Mouse (Mus musculus): ENCODE measurements around the gene Dclk1.

Gene Dclk1

DNA sequence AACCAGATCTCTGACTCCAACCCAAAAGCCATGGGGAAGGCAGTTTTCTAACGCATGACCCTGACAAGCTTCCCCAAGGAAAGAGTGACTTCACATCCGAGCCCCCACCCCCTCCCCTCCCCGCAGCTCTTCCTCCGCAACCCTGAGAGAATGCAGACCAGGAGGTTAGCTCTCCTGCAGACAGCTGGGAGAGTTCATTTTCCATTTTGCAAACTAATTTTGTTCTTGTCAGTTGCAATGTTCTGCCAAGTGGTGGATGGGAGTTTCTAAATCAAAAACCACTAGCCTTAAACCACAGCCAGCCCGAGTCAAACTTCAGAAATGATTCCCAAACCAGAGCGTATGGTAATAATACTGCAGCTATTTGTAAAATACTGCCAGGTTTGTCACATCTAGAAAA lies 269.5 kb downstream of the Dclk1 start:
- in situ Hi-C loops (cut with MboI; ENCODE audit: low pct_unique_long_range_greater_than_20kb in 1 of 2, low sequenced_read_pairs in 2 of 2, unreplicated experiment in 1 of 2) = no loop called here

DNA sequence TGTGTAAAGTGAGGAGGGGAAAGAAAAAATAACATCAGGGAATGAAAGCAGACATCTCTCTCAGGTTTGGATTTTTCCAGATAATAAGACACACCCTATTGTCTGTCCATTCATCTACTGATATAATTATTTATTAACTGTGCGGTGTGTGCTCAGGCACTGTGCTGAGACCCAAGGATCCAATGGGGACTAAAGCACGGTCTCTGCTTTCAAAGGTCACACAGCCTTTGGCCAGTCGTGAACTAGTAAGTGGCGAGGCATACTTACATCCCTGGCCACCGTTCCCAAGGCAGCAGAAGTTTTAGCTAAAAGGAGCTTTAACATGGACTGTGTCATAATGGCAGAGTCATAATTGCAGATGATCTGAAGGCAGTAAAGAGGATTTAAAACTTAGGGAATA lies 273.8 kb downstream of the Dclk1 start:
- in situ Hi-C loops (cut with MboI; ENCODE audit: low pct_unique_long_range_greater_than_20kb in 1 of 2, low sequenced_read_pairs in 2 of 2, unreplicated experiment in 1 of 2) = no loop called here

DNA sequence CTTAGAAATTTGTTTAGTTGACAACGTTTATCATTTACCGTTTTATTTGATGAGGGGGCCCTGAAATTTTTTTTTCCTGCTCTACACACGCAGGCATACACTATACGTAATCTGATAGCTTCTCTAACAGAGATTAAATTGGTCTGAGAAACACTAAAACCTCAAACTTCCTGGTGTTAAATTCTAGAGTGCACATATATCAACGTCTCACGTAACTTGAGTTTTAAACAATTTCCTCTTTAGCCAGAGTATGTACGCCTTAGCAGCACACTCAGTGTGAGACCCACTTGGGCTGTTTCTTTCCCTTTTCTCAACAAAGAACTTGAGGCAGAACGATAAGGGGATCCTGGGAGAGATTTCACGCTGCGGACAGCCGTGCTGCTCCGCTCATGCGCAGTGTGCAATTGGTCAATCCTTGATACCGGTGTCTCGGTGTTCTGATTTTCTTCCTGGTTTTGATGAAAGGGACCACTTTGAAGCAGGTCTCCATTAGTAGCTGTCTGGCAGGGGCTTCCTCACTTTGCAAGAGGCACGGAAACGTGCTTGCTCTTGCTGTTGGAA lies 275.4 kb downstream of the Dclk1 start:
- in situ Hi-C loops (cut with MboI; ENCODE audit: low pct_unique_long_range_greater_than_20kb in 1 of 2, low sequenced_read_pairs in 2 of 2, unreplicated experiment in 1 of 2) = no loop called here

DNA sequence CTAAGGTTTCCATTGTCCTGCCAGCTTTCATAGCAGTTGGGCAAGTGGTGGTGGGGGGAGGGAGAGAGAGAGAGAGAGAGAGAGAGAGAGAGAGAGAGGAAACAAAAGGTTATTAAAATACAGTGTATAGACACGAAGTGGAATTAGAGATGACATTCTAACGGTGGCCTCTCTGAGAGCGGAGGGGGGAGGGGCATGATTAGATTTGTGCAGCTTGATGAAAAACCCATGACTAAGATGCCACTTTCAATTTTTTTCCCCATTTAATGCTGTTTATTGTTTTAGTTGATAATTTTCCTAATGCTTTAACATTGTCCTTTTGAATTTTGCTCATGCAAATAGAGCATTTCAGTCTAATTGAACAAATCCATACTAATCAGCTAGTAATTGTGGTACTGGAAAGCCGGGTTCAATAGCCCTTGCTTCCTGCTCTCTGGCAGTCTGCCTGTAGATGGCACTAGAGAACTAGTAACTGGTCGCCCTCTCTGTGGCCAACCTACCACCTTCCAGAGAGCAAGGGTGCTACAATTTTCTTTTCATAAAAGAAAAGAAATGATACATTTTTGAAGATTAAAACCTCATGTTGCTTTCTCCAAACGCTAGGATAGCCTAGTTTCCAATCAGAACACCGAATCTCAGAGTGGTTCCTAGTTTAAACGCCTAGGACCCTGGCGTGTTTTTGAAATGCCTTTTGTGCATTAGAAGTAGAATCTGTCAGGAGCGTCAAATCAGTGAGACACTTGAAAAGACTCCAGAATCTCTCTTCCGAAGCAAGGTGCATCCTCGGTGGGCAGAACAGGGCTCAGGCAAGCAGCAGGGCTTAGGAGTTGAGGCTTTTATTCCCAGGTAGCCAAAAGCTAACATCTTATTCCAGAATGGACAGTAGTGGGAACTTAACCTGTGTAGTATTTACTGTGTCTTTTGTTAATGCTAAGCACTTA lies 278.3 kb downstream of the Dclk1 start:
- in situ Hi-C loops (cut with MboI; ENCODE audit: low pct_unique_long_range_greater_than_20kb in 1 of 2, low sequenced_read_pairs in 2 of 2, unreplicated experiment in 1 of 2) = no loop called here

DNA sequence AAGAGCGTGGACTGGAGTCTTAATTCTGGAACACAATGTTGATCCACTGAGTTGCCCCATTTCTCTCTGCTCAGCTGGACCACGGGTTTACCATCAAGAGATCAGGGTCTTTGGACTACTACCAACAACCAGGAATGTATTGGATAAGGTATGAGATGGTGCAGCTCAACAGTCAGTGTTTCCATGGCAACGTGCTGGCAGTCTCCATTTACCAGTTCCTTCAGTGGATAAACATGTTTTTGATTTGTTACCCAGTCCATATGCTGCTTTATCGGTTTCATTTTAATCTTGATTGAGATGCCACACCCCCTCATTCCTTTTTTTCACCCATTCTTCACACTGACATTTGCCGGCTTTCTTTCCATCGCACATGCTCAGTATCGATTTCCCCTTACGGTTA lies 279.6 kb downstream of the Dclk1 start:
- in situ Hi-C loops (cut with MboI; ENCODE audit: low pct_unique_long_range_greater_than_20kb in 1 of 2, low sequenced_read_pairs in 2 of 2, unreplicated experiment in 1 of 2) = no loop called here

DNA sequence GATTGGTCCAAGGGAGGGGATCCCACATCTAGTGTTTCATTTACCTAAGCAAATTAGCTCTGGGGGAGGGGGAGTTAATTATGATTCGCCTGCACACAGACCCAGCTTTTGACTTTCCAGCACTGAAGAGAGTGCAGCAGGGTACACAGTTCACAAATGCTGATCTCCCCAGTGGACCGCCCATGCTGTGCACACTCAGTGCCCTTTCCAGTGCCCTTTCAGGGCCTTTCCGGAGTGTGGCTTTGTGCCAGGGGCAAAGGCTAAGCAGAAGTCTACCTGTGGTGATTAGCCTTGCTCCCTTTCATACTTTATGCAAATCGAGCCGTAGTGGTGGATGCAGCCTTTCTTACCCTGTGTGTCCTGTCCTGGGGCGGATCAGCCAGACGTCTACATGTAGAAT lies 281.1 kb downstream of the Dclk1 start:
- in situ Hi-C loops (cut with MboI; ENCODE audit: low pct_unique_long_range_greater_than_20kb in 1 of 2, low sequenced_read_pairs in 2 of 2, unreplicated experiment in 1 of 2) = no loop called here

DNA sequence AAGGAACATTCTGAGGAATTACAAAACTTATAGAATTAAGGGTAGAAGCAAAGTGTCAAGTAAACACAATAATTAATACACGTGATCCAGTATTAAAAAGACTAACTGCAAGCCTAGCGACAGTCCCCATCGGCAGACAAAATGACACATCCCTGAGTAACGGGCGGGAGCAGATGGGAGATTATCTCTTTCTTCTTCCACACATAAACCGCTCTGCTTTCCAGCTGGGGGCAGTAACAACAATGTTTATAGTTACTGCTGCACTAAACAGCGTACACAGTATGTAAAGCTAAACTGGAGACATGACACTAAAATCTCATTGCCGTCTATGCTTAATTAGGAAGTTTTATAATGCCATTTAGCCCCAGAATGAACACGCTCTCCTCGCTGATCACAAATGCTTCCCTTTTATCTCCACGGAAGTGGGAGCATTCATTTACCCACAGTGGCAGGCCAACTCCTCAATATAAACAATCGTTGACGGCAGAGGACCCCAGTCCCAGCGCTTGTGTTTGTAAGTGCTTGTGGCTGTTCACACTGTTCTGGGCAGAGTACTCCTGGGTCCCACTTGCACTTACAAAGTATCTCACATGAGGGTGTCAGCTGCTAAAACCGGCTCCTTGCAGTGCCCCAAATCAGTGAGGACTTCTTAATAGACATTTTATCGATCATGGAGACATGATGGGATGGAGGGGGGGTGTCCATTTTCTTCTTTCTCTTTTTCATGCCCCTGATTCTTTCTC lies 281.7 kb downstream of the Dclk1 start:
- in situ Hi-C loops (cut with MboI; ENCODE audit: low pct_unique_long_range_greater_than_20kb in 1 of 2, low sequenced_read_pairs in 2 of 2, unreplicated experiment in 1 of 2) = no loop called here

DNA sequence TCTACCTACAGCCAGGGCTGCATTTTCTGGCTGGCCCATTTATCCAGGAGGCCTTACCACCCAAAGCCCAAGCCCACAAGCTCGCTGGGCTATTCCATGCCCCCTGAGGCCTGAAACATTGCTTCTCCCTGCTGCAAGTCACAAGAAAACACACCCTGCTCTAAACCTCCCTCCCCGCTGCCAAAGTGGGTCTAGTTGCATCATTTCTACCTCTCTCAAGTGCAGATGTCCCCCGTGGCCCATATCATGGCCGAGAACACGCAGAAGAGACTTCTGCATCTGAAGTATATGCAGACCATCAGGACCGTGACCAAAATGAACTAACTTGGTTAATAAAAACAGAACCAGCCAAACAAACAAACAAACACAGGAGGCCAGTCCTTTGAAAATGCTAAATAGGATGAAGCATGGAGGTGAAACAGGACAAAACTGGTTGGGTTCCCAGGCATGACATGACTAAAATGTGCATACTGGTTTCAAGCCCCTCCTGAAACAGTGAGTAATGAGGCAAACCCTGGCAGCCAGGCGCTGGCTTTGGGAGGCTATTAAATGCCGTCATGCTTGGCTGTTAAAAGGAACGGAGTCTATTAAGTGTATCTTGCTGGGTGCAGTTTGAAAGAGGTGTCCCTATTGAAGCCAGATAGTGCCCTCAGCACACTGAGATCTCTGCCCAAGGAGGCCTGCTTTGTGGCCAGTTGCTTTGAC lies 282.5 kb downstream of the Dclk1 start:
- in situ Hi-C loops (cut with MboI; ENCODE audit: low pct_unique_long_range_greater_than_20kb in 1 of 2, low sequenced_read_pairs in 2 of 2, unreplicated experiment in 1 of 2) = no loop called here

DNA sequence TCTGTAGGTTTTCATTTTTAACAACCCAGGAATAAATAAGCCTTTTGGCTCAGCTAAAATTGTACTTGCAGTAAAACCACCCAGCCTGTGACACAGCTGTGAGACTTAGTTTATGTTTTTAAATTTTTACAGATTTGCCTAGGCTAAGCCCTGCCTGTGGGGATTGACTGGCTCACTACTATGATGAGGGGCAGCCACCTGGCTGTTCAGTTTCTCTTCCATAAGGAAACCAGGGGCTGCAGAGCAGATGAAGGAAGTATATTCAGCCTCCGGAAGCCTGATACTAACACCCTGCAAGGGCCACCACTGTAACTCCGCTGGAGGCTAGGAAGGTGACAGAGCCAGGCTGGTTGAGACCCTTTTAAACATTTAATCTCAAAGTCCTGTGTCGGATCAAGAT lies 284.3 kb downstream of the Dclk1 start:
- in situ Hi-C loops (cut with MboI; ENCODE audit: low pct_unique_long_range_greater_than_20kb in 1 of 2, low sequenced_read_pairs in 2 of 2, unreplicated experiment in 1 of 2) = no loop called here

DNA sequence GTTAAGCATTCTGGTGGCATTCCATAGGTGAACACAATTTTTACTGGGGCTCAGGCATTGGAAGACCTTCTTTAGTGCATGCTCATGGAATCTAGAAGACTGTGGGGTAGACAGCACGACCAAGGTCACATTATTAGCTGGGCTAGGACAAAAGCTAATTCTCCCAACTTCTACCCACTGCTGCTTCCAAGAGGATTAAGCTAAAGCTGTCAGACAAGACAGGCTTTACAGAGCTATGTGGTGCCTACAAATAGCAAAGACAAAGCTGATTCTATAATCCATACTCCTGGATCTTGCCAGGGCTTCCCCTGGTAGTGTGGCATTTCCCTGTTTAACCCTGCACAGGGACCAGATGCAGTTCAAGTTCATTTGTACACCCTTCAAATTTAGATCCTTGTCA lies 285.4 kb downstream of the Dclk1 start:
- in situ Hi-C loops (cut with MboI; ENCODE audit: low pct_unique_long_range_greater_than_20kb in 1 of 2, low sequenced_read_pairs in 2 of 2, unreplicated experiment in 1 of 2) = no loop called here

DNA sequence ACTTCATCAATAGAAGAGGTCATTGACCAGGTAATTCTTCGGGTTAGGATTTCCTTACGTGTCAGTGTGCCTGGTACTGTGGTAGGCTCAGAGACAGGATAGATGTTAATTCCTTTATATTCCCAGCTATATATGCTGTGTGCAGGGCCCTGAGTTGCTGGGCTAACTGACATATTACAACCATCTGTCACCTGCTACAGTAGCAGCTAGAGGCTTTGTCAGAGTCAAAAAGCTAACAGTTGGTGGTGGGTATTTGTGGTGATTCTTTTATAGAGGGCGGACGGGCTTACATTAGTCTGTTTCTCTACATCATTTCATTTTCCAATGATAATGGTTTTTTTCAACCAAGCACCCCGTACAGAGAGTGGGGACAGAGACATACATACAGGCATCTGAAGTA lies 285.8 kb downstream of the Dclk1 start:
- in situ Hi-C loops (cut with MboI; ENCODE audit: low pct_unique_long_range_greater_than_20kb in 1 of 2, low sequenced_read_pairs in 2 of 2, unreplicated experiment in 1 of 2) = no loop called here

DNA sequence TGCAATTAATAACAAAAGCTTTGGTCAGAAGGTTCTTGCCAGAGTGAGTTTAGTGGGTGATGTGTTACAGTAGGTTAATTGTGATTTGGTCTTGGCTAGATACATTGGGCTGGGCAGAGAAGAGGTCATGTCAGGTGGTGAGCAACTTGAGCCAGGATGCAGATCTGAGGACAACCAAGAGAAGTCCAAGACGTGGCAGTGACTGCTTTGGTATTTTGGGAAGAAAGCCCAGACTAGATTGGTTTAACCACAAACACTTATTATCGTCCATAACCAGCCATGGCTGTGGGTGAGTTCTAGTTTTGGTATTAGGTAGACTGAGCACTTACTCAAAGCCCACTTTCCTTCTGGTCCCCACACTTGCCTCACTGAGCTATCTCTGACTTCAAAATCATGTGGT lies 287.2 kb downstream of the Dclk1 start:
- in situ Hi-C loops (cut with MboI; ENCODE audit: low pct_unique_long_range_greater_than_20kb in 1 of 2, low sequenced_read_pairs in 2 of 2, unreplicated experiment in 1 of 2) = no loop called here

DNA sequence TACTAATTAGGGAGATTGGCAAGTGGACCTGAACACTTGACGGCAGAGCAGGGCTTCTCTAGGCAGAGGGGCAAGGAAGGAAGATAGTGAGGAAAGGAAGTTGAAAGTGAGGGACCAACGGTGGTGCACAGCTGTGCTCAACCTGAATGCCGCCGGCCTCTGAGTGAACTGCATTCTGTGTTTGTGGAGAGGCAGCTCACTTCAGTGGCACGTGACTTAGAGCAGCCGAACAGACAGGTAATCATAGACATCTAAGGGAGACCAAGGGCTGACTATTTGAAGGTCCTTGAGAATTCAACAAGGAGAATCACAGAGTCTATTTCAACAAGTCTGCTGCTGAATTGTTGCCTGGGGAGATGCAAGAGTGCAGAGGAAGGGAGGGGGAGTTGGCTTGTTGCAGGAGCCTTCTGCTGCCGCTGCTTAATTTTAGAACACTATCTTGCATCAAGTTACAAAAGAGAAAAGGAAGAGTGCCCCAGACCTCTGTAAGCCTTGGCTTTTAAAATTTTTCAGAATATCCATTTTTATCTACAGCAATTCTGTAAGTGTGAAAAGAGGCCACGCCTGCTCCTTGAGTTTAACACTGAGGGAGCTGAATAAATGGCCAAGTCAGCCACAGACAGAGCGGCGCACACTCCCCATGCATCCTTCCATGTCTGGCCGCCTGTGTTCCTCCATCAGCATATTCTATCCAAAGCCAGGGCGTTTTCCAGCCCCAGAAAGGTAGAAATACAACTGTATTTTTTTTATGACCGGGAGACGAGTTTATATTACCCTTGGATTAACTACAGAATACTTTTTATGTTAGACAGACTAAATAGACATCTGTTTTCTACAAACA lies 289.3 kb downstream of the Dclk1 start:
- in situ Hi-C loops (cut with MboI; ENCODE audit: low pct_unique_long_range_greater_than_20kb in 1 of 2, low sequenced_read_pairs in 2 of 2, unreplicated experiment in 1 of 2) = no loop called here

DNA sequence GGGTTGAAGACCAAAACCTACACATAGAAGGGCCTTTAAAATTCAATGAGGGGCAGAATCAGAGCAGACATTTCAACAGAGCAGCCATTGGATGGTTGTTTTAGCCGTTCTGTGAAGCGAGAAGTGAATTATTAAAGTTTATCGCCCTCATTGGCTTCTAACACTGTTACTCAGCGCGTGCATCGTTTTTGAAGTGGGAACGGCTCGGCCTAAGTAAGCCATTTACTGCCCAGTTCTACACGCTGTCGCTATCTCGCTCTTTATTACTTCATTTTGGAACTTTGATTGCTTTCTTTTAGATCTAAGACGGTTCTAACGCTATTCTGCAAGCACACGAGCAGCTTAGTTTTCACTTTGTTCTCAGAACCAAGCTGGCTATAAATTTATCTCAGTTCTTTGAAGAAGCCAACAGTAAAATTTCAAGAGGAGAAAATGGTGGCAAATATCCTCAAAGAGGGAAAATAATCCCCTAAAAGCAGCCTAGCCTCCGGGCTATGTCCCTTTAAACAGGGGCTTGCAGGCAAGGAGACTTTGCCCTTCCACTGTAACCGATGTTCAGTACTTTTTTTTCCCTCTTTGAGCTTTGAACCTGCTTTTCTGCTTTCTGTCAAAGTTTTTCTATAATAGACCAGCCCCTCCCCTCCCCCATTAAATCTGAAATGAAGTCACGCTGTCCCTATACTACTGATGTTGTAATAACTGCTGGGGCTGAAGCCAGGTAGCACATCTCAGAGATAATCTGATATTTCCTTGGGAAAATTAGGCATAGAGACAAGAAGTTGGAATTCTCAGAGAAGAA lies 290.2 kb downstream of the Dclk1 start:
- in situ Hi-C loops (cut with MboI; ENCODE audit: low pct_unique_long_range_greater_than_20kb in 1 of 2, low sequenced_read_pairs in 2 of 2, unreplicated experiment in 1 of 2) = no loop called here

DNA sequence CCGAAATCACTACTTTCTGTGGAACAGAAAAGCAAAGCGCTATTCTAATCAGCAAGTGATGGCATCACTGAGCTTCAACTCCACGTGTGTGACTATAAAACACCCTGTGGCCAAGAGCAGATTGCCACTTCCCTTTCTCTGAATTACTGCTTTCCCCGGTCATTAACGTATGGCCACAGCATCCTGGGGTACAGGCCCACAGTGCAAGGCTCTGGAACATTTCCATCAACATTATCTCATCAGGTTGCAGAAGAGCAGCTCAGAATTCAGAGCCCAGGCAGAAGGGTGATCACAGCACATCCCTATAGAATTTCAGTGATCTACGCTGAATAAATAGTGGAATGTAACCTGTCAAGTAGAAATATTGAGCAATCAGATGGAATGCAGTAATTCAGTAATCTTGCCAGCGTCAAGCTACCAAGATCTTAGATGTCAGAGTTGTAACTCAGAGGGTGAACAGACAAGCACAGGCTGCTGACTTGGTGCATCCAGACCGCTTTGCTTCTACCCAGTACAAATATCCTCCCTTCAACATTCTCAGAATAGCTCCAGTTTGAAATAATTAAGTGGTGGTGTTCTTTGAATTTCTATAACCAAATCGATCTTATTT lies 293.5 kb downstream of the Dclk1 start:
- in situ Hi-C loops (cut with MboI; ENCODE audit: low pct_unique_long_range_greater_than_20kb in 1 of 2, low sequenced_read_pairs in 2 of 2, unreplicated experiment in 1 of 2) = no loop called here

DNA sequence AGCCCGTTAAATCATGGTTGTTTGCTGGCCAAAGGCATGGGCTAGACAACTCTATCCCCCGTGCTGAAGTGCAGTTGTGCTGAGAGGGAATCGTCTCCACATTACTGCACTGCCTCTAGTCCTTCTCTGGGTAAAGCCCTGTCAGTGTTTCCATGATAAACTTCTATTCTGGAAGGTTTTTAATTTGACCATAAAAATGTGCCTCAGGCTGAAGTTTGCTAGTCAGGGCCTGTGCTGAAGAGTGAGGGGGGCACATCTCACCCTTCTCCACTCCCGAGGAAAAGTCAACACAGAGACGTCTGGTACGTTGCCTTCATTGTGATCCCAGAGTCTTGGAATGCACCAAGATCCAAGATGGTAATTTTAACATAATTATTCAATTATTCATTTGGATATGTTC lies 294.7 kb downstream of the Dclk1 start:
- in situ Hi-C loops (cut with MboI; ENCODE audit: low pct_unique_long_range_greater_than_20kb in 1 of 2, low sequenced_read_pairs in 2 of 2, unreplicated experiment in 1 of 2) = no loop called here

DNA sequence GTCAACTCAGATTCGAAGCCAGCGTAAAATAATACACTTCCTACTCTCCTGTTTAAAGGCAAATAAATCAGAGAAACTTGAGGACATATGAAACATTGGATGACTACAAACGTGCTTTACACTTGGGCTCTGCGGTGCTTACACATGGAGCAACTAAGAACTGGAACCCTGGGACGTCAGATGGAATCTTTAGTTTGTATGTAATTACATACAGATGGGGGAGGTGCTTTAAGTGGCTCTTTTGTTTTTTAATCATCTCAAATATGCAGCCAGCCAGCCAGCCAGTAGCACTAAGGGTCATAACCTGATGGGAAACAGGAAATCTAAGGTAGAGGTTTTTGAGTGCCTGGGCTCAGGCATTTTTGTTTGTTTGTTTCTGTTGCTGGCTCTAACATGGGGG lies 295.6 kb downstream of the Dclk1 start:
- in situ Hi-C loops (cut with MboI; ENCODE audit: low pct_unique_long_range_greater_than_20kb in 1 of 2, low sequenced_read_pairs in 2 of 2, unreplicated experiment in 1 of 2) = no loop called here
